Comparison of ENCODE assay signal across 18 mouse cellular contexts in genomic region chr3:38569001-38569400, GRCm38 (mm10).
DNase-seq lines count a peak whose midpoint lies in the region; ATAC-seq lines count a peak whose summit lies in the region.
"Had no signal": no experiment of that assay in that cellular context is flagged by ENCODE, and none has a peak within 500 bp of the region (broad histone marks: within the 10 kb centered on the region; RNA-seq: fewer than 3 reads in every experiment).

No protein-coding gene starts in this region.

- H3K4me1 ChIP-seq in heart, embryonic 11.5 days (ENCODE audit: control insufficient read depth, insufficient read depth, low read length) = peaks cover 9% of the 10 kb centered on the region
- peaks cover 11% of the 10 kb centered on the region for H3K4me1 ChIP-seq in neural tube, embryonic 12.5 days
- H3K4me1 ChIP-seq in neural tube, embryonic 15.5 days = peaks cover 10% of the 10 kb centered on the region
- H3K4me1 ChIP-seq in embryonic facial prominence, embryonic 10.5 days = peaks cover 14% of the 10 kb centered on the region
- H3K4me1 ChIP-seq in midbrain, embryonic 13.5 days (replicated peaks) = peaks cover 37% of the 10 kb centered on the region
- 0 out of 2 replicates have a peak, but pooled peaks cover 3% of the 10 kb centered on the region for H3K4me1 ChIP-seq in kidney, embryonic 14.5 days (ENCODE audit: control insufficient read depth, insufficient read depth, low read length)
- H3K4me1 ChIP-seq: stomach, embryonic 15.5 days had no signal

- DNase-seq in heart, adult 8-10 months (ENCODE audit: low spot score) = no peak
- DNase-seq in embryonic facial prominence, embryonic 10.5 days (ENCODE audit: low spot score) = no peak
- DNase-seq in urinary bladder, postnatal 14 days (ENCODE audit: low spot score) = no peak
- DNase-seq: cerebellum, adult 11 months; cerebellum, postnatal 25 days; left cerebral cortex, postnatal 4 days; lung, embryonic 14.5 days; retina, postnatal 1 day had no signal

- H3K27ac ChIP-seq in heart, embryonic 11.5 days (ENCODE audit: low read depth, low read length) = no peak overlapping the region
- no peak overlapping the region for H3K27ac ChIP-seq in neural tube, embryonic 12.5 days
- no peak overlapping the region for H3K27ac ChIP-seq in neural tube, embryonic 15.5 days (replicated peaks)
- peak overlapping the region; percentile 57; the same call in 1 of the 2 replicates for H3K27ac ChIP-seq in embryonic facial prominence, embryonic 10.5 days (replicated peaks)
- H3K27ac ChIP-seq in midbrain, embryonic 13.5 days = peak overlapping the region; percentile 75
- H3K27ac ChIP-seq in kidney, embryonic 14.5 days (ENCODE audit: low read depth, low read length) = no peak overlapping the region
- H3K27ac ChIP-seq: embryonic facial prominence, embryonic 12.5 days; kidney, embryonic 15.5 days; stomach, embryonic 15.5 days had no signal

- no peak overlapping the region for H3K9ac ChIP-seq in heart, embryonic 11.5 days (ENCODE audit: low read depth, low read length)
- no peak overlapping the region for H3K9ac ChIP-seq in neural tube, embryonic 12.5 days
- H3K9ac ChIP-seq in neural tube, embryonic 15.5 days (replicated peaks) = no peak overlapping the region
- no peak overlapping the region for H3K9ac ChIP-seq in midbrain, embryonic 13.5 days (replicated peaks)
- no peak overlapping the region for H3K9ac ChIP-seq in kidney, embryonic 14.5 days (ENCODE audit: low read depth, low read length)
- H3K9ac ChIP-seq: embryonic facial prominence, embryonic 12.5 days; kidney, embryonic 15.5 days; lung, embryonic 14.5 days; stomach, embryonic 15.5 days had no signal

- WGBS in heart, embryonic 11.5 days (ENCODE audit: insufficient replicate concordance) = 29% methylated on average over 6 of the region's 6 CpGs
- 61% methylated on average over 6 of the region's 6 CpGs for WGBS in neural tube, embryonic 12.5 days
- WGBS in neural tube, embryonic 15.5 days = 63% methylated on average over 6 of the region's 6 CpGs
- WGBS in embryonic facial prominence, embryonic 10.5 days = 67% methylated on average over 6 of the region's 6 CpGs
- 57% methylated on average over 6 of the region's 6 CpGs for WGBS in midbrain, embryonic 13.5 days
- WGBS in kidney, embryonic 14.5 days = 50% methylated on average over 6 of the region's 6 CpGs

- no peaks in the 10 kb centered on the region for H3K36me3 ChIP-seq in heart, embryonic 11.5 days (ENCODE audit: control insufficient read depth, insufficient read depth, low read length)
- H3K36me3 ChIP-seq in neural tube, embryonic 12.5 days = no peaks in the 10 kb centered on the region
- no peaks in the 10 kb centered on the region for H3K36me3 ChIP-seq in neural tube, embryonic 15.5 days
- H3K36me3 ChIP-seq in embryonic facial prominence, embryonic 10.5 days (replicated peaks) = no peaks in the 10 kb centered on the region
- no peaks in the 10 kb centered on the region for H3K36me3 ChIP-seq in midbrain, embryonic 13.5 days
- no peaks in the 10 kb centered on the region for H3K36me3 ChIP-seq in kidney, embryonic 14.5 days (ENCODE audit: control insufficient read depth, insufficient read depth, low read length)
- H3K36me3 ChIP-seq: embryonic facial prominence, embryonic 12.5 days; kidney, embryonic 15.5 days; stomach, embryonic 15.5 days had no signal

- H3K27me3 ChIP-seq in heart, embryonic 11.5 days (ENCODE audit: control insufficient read depth, insufficient read depth, low read length) = no peaks in the 10 kb centered on the region
- H3K27me3 ChIP-seq in neural tube, embryonic 12.5 days (replicated peaks) = no peaks in the 10 kb centered on the region
- H3K27me3 ChIP-seq in neural tube, embryonic 15.5 days (replicated peaks) = no peaks in the 10 kb centered on the region
- no peaks in the 10 kb centered on the region for H3K27me3 ChIP-seq in embryonic facial prominence, embryonic 10.5 days (replicated peaks; ENCODE audit: low read depth, poor library complexity, severe bottlenecking)
- no peaks in the 10 kb centered on the region for H3K27me3 ChIP-seq in midbrain, embryonic 13.5 days
- no peaks in the 10 kb centered on the region for H3K27me3 ChIP-seq in kidney, embryonic 14.5 days (ENCODE audit: control insufficient read depth, insufficient read depth, low read length)
- H3K27me3 ChIP-seq: embryonic facial prominence, embryonic 12.5 days; kidney, embryonic 15.5 days; stomach, embryonic 15.5 days had no signal

- peak overlapping the region; percentile 14; the same call in 1 of the 2 replicates for H3K4me2 ChIP-seq in heart, embryonic 11.5 days
- no peak overlapping the region for H3K4me2 ChIP-seq in neural tube, embryonic 12.5 days (replicated peaks)
- no peak overlapping the region for H3K4me2 ChIP-seq in neural tube, embryonic 15.5 days
- H3K4me2 ChIP-seq in midbrain, embryonic 13.5 days (replicated peaks) = no peak overlapping the region
- no peak overlapping the region for H3K4me2 ChIP-seq in kidney, embryonic 14.5 days (replicated peaks; ENCODE audit: low read depth, low read length)
- H3K4me2 ChIP-seq: embryonic facial prominence, embryonic 12.5 days; kidney, embryonic 15.5 days; liver, embryonic 11.5 days; lung, embryonic 14.5 days; stomach, embryonic 15.5 days had no signal

- no peak overlapping the region for H3K4me3 ChIP-seq in heart, embryonic 11.5 days (ENCODE audit: low read depth, low read length)
- no peak overlapping the region for H3K4me3 ChIP-seq in neural tube, embryonic 12.5 days
- no peak overlapping the region for H3K4me3 ChIP-seq in neural tube, embryonic 15.5 days (replicated peaks)
- no peak overlapping the region for H3K4me3 ChIP-seq in embryonic facial prominence, embryonic 10.5 days
- H3K4me3 ChIP-seq in midbrain, embryonic 13.5 days (replicated peaks) = no peak overlapping the region
- H3K4me3 ChIP-seq in kidney, embryonic 14.5 days (ENCODE audit: low read length) = no peak overlapping the region
- H3K4me3 ChIP-seq: embryonic facial prominence, embryonic 12.5 days; kidney, embryonic 15.5 days; myocyte; stomach, embryonic 15.5 days had no signal

- H3K9me3 ChIP-seq in heart, embryonic 11.5 days (replicated peaks; ENCODE audit: control insufficient read depth, low read length) = no peaks in the 10 kb centered on the region
- H3K9me3 ChIP-seq in neural tube, embryonic 12.5 days = no peaks in the 10 kb centered on the region
- no peaks in the 10 kb centered on the region for H3K9me3 ChIP-seq in neural tube, embryonic 15.5 days (replicated peaks)
- H3K9me3 ChIP-seq in embryonic facial prominence, embryonic 10.5 days = no peaks in the 10 kb centered on the region
- no peaks in the 10 kb centered on the region for H3K9me3 ChIP-seq in midbrain, embryonic 13.5 days
- H3K9me3 ChIP-seq in kidney, embryonic 14.5 days (ENCODE audit: control insufficient read depth, low read length) = no peaks in the 10 kb centered on the region
- H3K9me3 ChIP-seq: embryonic facial prominence, embryonic 12.5 days; kidney, embryonic 15.5 days; stomach, embryonic 15.5 days had no signal

- ATAC-seq in heart, embryonic 11.5 days (replicated peaks; ENCODE audit: insufficient number of reproducible peaks, low FRiP score, low TSS enrichment) = no peak
- ATAC-seq in neural tube, embryonic 12.5 days (ENCODE audit: low FRiP score, low read depth) = 0 out of 2 replicates have a peak, but pooled peaks have one; percentile 22
- no peak for ATAC-seq in neural tube, embryonic 15.5 days (ENCODE audit: low FRiP score)
- 0 out of 2 replicates have a peak, but pooled peaks have one; percentile 31 for ATAC-seq in midbrain, embryonic 13.5 days
- ATAC-seq in kidney, embryonic 14.5 days (ENCODE audit: low FRiP score, low TSS enrichment) = no peak

Comparison
In these comparisons a context has a peak if more than half of its experiments do, and no peak if none do; other contexts are left out.
1. ATAC-seq: peak in neural tube, embryonic 12.5 days (single experiment) and midbrain, embryonic 13.5 days (single experiment); none in heart, embryonic 11.5 days (single experiment), neural tube, embryonic 15.5 days (single experiment) and kidney, embryonic 14.5 days (single experiment).
2. H3K27ac ChIP-seq: peak in embryonic facial prominence, embryonic 10.5 days (single experiment) and midbrain, embryonic 13.5 days (single experiment); none in heart, embryonic 11.5 days (single experiment), neural tube, embryonic 12.5 days (single experiment), neural tube, embryonic 15.5 days (single experiment) and kidney, embryonic 14.5 days (single experiment).